Mouse (Mus musculus): ENCODE measurements around the gene Rora.

Rora gene

DNA sequence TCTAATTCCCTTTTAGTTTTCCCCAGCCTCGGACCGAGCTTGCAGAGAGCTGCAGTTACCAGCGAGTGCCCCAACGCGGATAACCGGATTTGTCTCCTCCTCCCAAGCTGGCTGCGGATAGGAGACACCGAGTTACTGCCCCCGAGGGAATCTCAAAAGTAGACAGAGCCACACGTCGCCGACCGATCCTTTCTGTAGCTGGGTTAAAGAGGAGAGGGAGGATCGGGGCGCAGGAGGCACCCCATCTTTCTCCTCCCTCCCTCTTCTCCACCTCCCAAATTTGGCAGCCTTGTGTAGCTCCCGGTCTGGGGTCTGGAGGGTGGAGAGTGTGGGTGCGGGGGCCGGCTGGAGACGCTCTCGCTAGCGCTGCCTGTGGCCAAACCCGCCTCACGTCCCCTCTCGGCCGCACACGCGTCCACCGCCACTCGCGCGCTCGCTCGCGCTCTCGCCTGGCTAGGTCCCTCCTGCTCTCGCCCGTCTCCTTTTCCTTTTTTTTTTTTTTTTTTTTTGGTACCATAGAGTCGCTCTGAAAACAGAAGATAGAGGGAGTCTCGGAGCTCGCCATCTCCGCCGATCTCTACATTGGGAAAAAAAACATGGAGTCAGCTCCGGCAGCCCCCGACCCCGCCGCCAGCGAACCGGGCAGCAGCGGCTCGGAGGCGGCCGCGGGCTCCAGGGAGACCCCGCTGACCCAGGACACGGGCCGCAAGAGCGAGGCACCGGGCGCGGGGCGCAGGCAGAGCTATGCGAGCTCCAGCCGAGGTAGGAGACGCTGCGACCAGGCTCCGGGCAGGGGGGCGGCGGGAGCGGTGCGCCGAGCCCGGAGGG, at the start of gene Rora:
Rora (plus strand) TSS at position 576 of the 828 bp plus-strand sequence.
- DNase-seq, result peak; percentile 72

DNA sequence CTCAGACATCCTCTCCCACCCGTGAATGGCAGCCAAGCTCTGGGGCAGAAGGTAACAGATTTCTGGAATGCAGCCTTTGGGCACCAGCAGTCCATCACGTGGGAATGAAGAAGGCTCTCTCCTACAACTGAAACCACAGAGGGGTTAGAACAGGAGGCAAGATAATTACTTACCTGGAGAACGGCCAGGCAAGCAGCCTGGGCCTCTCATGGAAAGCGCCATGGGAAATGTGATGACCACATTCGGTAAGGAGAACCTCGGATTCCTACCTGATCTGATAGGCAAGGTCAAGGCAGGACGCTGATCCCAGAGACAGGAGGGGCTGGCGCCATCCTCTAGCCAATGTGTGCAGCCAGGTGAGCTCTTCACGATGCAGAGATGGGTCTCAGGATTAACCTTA, 39.6 kb upstream of the Rora start:
- peak; percentile 73 for DNase-seq

DNA sequence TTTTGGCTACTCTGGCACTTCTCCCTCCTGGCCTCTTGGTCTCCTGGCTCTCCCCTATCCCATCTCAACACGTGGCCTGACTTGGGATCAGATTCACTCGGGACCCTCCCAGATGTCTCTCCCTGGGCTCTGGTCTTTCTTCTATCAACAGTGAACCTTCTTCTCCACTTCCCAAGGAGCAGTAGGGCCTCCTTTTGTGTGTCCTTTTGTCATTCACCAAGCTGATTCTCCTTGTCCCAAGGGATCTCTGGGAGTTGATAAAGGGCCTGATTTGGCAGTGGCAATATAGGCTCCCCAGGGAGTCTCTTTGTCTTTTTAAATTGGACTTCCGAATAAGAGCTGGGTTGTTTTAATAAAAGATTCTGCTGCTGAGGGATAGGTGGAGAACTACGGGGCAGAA, 36.5 kb upstream of the Rora start:
- no peak for DNase-seq

DNA sequence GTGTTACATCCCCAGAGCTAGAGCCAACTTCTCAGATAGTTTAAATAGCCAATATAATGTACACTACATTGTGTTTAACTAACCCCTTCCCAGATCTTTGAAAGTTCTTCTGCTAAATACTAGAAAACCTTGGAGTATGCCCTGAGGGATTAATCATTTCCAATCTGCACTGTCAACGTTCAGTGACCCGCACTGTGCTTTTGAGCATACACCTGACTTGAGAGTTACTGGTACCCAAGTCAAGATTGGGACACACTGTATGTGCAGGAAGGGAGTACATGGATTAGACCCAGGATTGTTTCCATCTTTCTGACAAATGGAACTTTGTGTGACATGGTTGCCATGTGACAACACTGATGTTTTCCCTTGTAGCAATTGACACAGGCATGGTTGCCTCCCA, 33.5 kb upstream of the Rora start:
- no peak for DNase-seq

DNA sequence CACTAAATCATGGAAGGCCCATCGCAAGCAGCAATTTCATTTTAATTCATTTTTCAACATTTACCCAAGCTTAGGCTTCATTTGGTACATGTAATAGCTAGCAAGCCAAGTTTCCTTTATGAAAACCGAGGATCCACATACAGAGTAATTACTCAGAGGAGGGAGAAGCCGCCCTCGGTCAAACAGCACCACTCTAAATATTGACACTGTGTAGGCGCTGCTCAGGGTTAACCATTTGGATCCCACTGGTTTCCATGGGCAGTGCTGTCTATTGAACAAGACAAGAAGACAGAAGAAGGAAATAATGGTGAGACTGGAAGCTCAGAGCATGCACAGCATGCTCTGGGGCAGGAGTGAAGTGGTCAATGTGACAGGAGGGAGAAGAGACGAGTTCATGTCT, 33.1 kb upstream of the Rora start:
- DNase-seq, result no peak

DNA sequence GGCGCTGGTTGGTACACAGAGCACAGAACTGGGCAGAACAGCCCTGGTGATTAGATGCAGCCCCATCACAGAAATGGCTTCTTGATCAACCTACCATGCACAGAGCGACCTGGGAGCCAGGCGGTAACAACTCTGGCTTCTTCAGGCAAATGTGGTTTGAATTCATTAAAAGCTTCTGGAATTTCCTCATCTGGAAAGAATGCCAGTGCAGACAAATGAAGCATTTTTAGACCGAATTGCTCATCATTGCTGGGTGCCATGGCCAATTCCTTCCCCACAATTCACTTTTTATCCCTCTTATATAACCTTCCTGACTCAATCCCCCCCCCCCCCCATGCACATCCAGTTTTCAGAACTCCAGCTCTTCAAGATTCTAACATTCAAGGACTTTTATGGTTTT, 28.6 kb upstream of the Rora start:
- DNase-seq, result no peak

DNA sequence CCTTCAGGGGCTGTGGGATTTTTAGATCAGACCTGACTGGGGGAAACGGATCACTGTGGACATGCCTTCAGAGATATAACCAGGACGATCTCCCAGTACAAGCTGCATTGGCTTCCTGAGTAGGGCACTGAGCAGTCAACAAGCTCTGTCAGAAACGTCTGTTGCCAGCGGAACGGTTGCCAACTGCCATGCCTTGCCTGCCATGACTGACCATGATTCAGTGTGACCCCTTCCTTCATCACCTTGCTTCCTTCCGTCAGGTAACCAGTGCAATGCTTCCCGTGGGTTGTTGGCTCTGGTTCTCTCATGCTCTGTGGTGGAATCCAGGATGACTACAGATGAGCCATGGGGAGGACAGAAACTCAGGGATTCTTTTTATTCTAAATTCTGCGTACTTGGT, 16.3 kb upstream of the Rora start:
- DNase-seq, result no peak

DNA sequence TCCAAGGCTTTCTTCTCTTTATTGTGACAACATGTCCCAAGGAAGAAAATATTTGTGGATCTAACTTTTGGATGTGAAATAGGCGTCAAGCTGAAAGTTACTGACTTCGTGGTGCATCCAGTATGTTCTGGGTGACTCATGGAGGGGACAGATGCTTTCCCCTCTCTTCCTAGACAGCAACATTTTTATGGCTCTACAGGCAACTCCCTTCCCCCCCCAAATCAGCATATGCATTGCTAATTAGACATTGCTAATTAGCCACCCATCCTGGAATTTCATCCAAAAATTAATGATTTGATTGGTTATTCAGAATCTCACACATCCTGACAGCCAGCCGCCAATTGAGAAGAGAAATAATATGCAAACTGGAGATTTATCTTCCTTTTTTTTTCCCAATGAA, 12.5 kb upstream of the Rora start:
- no peak for DNase-seq

DNA sequence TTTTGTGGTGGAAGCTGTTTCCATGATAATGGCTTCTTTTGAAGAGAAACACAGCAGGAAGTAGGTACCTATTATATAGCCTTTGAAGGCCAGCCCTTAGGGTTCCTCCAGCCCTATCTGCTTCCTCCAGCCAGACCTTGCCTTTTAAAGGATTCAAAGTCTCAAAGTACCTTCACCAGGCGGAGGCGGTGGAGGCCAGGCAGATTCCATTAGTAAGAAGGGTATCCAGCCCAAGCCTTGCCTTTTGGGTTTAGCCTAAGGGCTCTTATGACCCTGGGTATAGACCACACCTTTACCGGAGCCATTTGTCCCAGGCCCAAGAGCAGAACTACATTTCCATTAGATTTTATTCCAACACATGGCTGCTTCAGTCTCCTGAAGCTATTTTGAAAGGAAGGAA, 5.5 kb upstream of the Rora start:
- no peak for DNase-seq

DNA sequence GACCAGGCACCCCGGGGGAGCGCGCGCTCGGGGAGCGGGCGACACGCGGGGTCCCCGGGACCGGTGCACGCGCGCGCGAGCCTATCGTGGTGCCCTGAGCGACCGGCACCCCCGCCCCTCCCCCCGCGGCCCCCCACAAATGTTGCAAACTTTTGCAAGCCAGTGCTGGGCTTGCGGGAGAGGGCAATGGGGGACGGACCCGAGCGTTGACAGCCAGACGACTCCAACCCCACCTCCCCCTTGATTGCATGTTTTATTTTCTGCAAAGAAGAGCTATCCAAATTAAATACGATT, 400 bp downstream of the Rora start:
- no peak for DNase-seq

DNA sequence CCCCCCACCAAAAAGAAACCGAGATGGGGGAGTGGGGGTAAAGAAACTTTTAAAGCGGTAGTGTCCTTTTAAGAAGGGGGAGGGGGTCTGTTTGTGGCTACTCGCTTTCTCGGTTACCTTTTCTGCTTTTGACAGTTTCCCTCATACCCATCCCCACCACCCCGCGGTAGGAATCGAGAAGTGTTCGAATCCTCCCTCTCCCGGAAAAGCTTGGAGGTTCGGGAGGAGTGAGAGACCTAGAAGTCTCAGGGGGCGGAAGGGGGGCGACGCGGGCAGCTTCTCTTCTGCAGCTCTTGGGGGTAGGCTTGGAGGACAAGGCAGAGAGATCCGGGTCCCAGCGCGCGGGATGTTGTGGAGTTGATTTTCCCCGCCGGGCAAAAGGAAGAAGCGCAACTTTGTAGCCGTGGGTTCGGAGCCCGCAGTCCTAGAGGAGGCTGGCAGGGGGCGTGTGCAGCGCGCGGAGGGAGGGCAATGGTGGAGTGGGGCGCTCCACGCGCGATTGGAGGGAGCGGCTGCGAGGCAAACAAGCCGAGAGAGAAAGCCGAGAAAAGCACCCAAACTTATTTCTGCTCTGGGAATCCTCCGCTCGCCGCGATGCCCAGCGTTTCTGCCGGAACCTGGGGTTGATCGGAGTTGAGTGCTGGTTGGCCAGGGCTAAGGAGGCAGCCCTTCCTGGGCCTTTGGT, 889 bp downstream of the Rora start:
- peak; percentile 39 for DNase-seq

DNA sequence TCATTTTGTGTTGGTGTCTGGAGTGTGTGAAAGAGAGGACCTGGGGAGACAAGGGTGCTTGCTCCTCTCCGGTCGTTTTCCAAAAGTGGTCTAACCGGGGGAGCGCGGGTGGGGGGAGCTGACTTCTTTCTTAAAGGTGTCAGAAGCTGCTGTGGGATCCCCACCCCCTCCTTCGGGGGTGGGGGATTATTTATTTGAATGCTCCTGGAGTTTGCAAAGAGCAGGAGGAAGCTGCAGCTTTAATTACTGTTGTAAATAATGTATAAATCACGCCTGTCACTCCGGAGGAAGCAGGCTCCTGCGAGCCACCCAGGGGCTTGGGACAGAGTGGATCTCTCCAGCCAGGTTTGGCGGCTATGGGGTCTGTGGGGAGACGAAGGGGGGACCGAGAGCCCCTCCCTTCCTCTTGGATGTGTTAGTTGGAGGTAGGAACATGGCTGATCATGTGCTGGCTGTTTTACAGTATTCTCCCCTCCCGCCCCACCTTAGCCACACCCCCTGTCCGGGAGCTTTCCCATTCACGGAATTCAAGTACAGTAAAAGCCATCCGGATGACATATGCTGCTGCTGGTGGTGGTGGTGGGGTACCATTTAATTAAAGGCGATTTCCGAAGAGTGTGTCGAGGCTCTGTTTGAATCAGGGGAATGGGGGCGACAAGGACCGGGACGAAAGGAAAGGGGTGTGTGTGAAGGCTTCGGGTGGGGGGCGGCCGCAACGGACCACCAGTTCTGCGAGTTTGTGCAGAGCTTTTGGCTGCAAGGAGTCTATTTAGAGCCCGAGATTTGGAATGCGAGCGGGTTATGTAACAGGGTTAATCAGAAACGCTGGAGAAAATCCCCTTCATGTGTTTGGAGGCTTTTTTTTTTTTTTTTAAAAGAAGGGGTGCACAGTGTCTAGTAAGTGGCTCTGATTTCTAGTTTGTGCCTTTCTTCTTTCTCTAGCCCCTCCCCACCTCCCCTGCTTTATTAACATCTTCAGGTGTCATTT, 1.7 kb downstream of the Rora start:
- DNase-seq, result peak; percentile 71

DNA sequence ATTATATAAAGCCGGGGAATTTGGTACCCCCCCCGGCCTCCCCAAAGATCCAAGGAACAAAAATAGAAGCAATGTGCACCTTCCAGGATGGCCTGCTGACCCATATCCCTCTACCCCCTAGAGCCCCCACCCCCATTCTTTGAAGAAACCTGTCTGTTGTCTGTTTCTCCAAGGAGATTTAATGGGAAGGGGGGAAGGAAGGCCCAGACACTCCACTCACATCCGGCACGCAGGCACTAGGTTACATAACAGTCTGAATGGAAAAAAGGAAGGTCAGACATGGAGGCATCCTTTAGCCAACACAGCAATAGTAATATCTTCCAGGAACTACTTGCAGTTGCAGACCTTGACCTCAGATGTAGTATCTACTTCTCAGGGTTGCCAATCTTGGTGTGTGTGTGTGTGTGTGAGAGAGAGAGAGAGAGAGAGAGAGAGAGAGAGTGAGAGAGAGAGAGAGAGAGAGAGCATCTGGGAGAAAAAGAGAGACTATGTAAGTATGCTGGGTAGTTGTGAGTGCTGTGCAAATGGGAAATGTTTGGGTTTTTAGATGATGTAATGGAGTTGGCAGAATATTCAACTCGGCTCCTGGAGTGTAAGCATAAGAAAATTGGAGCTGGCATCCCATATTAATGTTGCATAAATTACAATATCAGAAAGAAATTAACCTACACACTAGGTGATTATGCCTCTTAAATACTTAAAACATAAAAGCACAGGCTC, 2.6 kb downstream of the Rora start:
- peak; percentile 38 for DNase-seq

DNA sequence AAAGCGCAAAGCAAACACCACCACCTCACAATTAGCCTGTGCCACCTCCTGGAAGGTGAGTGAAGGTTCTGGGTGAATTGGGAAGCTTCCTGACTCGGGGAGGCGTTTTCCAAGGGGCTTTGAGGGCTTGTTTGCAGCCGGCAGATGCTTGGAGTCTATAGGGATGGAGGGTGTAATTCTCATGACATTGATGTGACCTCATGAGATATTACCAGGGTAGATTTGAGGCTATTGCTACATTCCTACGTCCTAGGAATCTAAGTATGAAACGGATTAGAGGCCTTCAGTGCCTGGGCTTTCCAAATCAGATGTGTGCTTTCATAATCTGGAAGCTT, 3.2 kb downstream of the Rora start:
- DNase-seq, result no peak

DNA sequence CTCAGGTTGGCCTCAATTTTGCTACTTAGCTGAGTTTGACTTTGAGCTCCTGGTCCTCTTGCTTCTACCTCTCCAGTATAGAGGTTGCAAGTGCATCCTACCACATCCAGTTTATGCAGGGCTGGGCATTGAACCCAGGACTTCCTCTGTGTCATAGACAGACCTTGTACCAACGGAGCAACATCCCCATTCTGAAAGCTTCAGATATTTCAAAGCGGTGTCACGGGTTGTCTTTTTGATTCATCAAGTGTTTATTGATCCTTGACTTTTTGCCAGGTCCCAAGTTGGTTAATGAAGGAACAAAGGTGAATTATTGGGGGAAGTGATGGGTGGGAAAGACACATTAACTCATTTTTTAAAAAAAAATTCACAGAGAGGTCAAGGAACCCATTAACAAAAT, 17.1 kb downstream of the Rora start:
- no peak for DNase-seq

DNA sequence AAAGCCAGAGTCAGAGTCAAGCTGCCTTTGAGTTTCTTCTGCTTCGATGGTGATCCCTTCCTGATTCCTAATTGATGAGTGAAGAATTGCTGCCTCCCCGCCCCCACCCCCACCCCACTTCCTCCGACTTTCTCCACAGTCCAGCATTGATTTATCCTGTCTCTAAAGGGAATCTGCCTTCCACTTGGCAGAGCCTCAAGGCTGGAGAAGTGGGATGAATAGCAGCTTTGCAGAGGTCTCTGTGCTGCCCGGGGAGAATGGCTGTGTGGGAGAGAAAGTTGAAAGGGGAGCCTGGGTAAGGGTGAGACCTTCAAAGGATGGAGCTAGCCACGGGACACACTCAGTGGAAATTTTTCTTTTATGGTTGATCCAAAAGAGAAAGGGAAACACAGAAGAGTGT, 18.9 kb downstream of the Rora start:
- no peak for DNase-seq

DNA sequence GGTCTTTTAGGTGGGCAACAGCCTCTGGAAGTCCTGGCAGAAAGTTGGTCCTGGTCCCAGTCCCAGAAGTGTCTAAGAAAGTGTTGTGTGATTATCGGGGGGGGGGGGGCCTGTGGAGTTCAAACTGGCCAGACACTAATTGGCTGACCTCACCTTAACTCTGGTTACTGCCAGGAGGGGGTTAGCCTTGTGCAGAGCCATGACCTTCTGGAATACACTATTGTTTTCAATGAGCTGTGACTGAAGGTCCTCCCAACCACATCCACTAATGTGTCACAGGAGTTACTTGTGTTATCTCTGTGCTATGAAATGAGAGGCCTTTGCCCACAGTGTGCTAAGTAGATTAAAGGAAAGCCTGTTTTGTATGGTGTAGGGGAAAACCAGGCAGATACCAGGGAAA, 19.6 kb downstream of the Rora start:
- no peak for DNase-seq

DNA sequence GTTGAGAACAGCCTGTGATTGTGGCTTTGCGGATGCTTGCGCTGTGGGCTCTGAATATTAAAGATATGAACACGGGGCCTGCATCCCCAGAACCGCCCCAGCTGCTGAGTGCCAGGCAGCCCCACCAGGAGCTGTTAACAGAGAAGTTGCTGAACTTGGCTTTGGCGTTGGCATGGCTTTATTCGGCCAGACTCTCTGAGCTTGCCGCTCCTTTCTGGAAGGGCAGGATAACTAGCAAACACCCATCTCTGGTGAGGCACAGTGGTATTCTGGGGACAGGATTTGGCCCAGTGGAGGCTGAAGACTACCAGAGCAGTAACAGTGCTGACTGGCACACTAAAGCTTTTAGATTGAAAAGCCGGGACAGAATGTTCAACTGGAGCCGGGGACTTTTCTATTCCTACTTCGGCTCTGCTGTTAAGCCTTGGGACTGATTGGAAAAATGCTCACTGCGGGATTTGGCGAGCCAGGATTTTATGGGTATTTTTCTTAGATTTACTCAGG, 26.3 kb downstream of the Rora start:
- DNase-seq, result no peak

DNA sequence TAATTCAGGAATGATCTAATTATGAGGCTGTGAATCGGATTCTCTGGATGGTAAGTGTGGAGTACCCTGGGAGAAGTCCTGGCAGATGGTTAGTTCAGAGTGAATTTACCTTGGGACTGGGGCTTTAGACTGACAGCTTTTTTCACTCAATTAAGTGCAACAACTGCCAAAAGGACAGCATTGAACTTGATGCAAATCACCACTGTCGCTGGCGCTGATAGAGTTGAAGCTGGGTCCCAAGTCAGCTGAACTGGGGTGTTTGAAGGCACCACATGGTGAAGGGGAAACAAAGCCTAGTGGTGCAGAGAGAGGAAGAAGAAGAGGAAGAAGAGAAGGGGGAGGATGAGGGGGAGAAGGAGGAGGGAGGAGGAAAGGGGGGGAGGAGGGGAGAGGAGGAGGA, 30.4 kb downstream of the Rora start:
- DNase-seq, result no peak

DNA sequence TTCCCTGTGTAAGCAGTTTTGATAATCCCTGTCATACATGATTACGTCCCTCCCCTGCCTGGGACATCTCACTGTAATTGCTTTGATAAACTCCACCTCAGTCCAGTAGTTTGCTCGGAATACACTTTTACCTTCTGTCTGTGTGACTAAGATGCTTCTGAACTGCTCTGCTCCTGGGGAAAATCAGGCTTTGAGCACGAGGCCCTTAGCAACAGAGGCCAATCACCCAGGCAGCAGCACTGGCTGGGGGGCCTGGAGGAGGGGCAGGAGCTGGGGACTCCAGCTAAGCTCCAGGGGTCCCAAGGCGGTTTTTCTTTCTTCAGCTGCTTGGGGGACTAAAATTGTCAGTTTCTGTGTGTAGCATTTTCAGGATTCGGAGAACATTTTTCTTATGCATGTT, 32.0 kb downstream of the Rora start:
- no peak for DNase-seq

DNA sequence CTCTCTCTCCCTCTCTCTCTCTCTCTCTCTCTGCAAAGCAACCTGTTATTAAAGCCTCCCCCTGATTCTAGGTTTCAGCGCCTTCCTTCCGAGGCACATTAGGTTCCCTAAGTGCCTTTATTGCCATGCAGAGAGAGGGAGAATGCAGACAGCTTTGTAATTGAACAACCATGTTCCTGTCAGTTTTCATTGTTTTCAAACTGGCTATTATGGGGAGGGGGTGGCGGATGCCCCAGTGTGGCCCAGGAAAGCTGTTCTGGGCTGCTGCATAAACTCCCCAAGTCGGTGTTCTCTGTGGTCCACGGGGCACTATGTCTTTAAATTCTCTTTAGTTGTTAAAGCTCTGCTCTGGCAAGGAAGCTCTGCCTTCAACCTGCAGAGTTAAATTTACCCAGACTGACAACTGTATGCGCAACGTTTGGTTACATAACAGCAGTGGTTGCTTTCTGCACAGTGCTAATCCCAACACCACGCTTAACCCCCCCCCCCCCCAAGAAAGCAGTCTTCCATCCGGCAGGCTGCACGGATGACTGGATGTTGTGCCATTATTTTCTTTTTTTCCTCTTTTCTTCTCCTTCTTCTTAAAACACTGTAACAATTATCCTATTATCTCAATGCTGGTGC, 33.8 kb downstream of the Rora start:
- DNase-seq, result no peak

DNA sequence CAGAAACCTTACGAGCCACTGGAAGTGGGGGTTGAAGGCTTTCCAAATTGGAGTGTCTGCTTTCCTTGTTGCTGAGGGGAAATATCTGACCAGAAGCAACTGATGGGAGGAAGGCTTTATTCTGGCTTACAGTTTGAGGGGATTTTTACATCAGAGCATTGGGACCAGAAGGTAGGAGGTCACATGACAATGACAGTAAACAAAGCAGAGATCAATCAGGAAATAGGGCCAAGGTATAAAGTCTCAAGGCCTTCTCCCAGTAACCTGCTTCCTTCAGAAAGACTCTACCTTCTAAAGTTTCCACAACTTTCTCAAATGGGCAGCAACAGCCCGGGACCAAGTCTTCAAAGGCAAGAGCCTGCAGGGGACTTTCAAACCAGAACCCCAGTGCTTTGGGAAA, 34.6 kb downstream of the Rora start:
- DNase-seq, result no peak

Data from cerebellum, adult 11 months (tissue).